Mouse (Mus musculus) kidney, postnatal 4 days (tissue): ENCODE results near the gene Vmn1r4.

Experiments
- DNase-seq, 2 experiments: peaks; one replicate each; pipeline ENCODE4 v3.0.0; 2021; ENCODE audit warnings: mixed read lengths in 2 of 2

Gene Vmn1r4

GRCm38 (mm10) chr6:56923726-56924707 is at the start of gene Vmn1r4, which contains the start of gene Nt5c3:
TSS of gene Vmn1r4 (plus strand) at chr6:56924015.
TSS of gene Nt5c3 (minus strand) at chr6:56923932.
- DNase-seq = peak; percentile 94 to 96

GRCm38 (mm10) chr6:56876870-56877269 is 46.9 kb upstream of the Vmn1r4 start:
- no peak for DNase-seq

DNA sequence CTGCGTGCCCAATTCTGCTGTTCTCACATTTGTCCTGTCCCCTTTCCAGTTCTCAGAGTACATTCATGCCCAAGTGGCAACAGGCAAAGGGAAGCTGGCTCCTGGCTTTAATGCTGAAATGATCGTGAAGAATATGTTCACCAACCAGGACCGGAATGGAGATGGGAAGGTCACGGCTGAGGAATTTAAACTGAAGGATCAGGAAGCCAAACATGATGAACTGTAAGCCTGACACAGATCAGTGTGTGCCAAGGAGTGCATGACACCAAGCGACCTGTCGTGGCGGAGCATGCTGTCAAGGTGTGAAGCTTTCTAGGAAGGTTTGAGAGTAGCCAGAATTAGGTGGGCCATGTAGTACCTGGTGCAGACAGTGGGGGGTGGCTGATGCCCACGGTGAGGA is 45.8 kb upstream of the Vmn1r4 start:
- DNase-seq = no peak

- DNase-seq = no peak
Measured at GRCm38 (mm10) chr6:56879352-56879955, 44.4 kb upstream of the Vmn1r4 start.

- no peak for DNase-seq
Measured at GRCm38 (mm10) chr6:56888561-56888960, 35.3 kb upstream of the Vmn1r4 start.

- no peak for DNase-seq
Measured at GRCm38 (mm10) chr6:56890762-56891161, 33.1 kb upstream of the Vmn1r4 start.

DNA sequence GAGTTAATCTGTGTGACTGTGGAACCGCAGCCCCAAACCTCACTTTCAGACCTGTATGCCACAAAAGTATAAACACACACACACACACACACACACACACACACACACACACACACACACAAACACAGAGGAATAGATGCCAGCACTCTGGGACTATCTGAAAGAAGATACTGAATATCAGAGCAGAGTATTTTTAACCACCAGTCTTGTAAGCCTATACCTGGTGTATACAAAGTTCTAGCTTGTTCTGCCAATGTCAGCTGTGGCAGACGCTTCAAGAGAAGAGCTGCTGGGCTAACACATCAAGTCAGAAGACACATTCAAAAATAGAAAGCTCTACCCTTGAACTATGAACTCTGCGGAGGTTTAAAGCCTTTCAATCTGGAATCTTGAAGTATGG is 24.2 kb upstream of the Vmn1r4 start:
- no peak for DNase-seq

- DNase-seq = no peak
Measured at GRCm38 (mm10) chr6:56901336-56901735, 22.5 kb upstream of the Vmn1r4 start.

GRCm38 (mm10) chr6:56901824-56902386 is 21.9 kb upstream of the Vmn1r4 start:
- DNase-seq = peak; percentile 58 to 70

DNA sequence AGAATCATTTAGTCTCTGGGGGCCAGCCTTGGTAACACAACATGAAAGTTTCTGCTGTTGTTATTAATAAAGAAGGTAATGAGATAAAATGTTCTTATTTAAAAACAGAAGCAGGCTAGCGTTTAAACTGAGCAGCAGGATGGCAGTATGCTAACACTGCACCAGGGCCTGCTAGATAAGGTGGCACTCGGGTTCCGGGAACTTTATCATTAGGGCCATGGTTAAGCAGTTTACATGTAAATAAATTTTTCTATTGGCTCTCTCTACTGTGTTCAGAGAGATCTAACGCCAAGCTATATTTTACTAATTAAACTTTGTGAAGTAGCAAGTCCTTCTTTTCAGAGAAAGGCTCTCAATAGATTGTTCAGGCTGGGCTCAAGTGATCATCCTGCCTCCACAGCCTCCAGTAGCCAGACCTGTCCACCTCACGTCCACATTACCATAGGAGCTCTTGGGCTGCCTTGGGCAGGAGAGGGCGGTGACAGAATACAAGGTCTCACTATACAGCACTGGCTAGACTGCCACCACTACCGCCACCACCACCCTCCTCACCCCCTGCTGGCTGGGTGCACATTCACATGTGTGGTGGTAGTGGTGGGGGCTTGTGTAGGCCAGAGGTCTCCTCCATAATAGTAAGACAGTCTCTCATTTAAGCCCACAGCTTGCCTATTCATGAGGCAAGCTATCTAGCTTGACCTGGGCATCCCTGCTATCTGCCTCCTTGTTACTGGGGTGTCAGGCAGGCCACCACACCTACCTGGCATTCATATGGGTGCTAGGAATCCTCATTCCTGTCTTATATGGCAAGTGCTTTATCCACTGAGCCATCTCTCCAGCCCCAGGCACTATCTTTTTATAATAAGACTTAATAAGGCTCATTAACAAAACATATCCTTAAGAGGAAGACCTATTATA is 21.0 kb upstream of the Vmn1r4 start:
- peak in 1 of 2 experiments; percentile 4 for DNase-seq

DNA sequence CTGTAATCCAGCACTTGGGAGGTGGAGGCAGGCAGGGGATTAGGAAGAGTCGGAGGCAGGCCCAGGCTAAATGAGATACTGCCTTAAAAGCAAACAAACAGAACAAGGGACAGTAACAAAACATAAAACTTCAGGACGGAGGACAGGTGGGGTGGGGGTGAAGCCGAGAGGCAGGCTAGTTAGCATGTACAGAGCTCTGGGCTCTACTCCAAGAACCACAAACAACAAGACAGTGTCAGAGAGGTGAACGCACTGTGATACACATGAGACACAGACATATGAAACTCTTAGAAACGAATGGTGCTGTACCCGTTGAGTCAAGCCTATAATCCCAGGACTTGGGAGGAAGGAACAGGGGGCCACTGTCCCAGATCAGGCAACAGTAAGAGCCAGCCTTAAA is 20.0 kb upstream of the Vmn1r4 start:
- peak in 1 of 2 experiments; percentile 16 for DNase-seq

DNA sequence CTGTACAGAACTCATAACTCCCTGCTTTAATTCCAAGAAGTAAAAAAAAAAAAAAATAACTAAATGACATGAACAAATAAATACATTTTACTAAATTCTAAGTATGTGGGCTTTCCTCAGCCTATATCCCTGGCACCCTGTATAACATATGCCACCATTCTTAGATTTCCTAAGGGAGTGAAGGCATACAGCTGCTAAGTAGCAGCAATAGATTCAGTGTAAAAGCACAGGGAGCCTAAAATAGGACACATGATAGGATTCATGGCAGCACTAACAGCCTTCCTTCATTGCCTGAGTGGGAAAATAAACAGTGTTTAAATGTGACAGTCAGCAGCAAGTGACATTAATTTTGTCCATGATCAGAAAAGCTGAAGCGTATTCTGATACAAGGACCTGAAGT is 19.5 kb upstream of the Vmn1r4 start:
- no peak for DNase-seq

DNA sequence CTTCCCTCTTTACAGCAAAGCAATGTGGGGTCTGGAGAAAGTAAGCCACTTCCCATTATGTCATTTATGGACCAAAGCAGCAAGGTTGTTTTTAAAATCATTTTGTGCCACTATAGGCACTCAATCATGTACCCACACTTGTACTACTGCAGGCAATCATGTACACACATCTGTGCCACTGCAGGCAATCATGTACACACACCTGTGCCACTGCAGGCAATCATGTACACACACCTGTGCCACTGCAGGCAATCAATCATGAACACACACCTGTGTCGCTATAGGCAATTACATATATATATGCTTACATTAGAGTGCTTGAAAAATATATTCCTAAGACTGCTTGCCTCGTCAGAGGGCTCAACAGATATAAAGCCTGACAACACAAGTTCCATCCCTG is 18.8 kb upstream of the Vmn1r4 start:
- no peak for DNase-seq

DNA sequence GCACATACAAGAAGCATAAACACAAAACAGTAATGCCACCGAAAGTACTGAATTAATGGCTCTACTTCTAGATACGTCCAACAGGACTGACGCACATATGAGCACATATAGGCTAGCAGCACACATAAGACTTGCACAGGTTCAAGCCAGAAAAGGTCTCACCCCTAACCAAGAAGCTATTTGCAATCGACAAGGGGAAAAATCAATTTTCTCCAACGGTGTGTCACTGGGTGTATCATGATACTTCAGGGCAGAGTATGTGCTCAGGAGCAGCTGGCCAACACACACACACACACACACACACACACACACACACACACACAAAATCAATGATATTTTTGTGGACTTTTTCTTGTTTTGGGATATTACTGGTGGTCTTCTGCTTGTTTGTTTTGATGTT is 18.3 kb upstream of the Vmn1r4 start:
- no peak for DNase-seq

GRCm38 (mm10) chr6:56906121-56906846 is 17.5 kb upstream of the Vmn1r4 start:
- peak in 1 of 2 experiments; percentile 39 for DNase-seq

DNA sequence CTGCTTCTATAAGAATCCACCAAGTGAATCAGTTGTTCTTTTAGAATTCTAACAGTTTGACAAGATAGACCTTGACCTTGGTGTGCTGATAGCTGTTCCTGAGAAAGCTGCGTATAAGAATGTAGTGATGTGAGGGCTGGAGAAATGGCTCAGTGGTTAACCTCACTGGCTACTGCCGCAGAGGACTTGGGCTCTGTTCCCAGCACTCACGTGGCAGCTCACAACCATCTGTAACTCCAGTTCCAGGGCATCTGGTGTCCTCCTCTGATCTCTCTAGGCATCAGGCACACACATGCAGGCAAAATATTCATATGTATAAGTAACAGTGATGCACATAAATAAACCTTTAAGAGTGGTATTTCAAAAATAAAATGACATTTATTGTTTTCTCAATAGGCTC is 15.8 kb upstream of the Vmn1r4 start:
- no peak for DNase-seq

GRCm38 (mm10) chr6:56908397-56908796 is 15.4 kb upstream of the Vmn1r4 start:
- no peak for DNase-seq

DNA sequence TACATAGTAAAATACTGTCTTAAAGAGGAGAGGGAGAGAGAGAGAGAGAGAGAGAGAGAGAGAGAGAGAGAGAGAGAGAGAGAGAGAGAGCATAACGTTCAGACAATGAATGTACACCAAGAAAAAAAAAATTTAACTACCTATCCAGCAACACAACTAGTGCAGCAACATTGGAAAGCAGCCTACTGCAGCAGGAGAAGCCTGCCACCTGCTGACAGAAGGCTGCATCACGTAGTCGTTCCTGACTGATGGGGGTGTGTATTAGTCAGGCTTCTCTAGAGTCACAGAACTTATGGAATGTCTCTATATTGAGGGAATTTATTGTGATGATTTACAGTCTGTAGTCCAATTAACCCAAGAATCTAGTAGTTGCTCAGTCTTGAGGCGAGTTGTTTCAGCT is 14.9 kb upstream of the Vmn1r4 start:
- peak; percentile 82 to 84 for DNase-seq

- no peak for DNase-seq
Measured at GRCm38 (mm10) chr6:56910910-56911309, 12.9 kb upstream of the Vmn1r4 start.

DNA sequence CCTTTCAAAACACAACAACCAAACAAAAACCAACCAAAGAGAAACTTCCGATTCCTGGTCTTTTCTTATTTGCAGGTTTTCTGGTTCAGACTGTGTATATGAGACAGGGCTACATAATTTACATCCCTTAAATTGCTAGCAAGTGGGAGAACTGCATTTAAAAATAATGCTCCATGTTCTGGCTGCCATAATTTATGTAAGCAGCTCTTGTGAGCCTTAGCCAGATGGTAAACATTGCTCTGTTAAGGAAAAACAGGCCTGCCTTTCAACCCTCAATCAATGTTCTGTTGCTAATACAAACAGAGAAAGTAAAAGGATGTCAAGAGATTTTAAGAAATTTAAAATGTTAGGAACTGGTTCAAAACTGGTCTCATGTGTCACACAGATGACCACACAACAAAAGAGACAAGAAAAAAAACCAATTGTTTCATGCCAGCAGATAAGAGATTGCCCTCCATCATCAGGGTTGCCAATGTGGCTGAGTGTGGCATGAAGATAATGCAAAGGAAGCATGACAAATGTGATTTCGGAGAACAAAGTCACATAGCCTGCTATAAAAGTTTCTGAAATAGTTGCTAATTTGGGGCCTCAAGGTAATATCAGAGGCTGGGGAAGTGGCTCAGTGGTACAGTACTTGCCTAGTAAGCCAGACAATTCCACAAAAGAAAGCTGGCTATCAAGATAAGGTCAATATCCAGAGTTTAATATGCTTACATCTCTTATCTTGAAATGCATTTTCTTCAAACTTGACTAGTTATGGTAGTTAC is 10.5 kb upstream of the Vmn1r4 start:
- no peak for DNase-seq

DNA sequence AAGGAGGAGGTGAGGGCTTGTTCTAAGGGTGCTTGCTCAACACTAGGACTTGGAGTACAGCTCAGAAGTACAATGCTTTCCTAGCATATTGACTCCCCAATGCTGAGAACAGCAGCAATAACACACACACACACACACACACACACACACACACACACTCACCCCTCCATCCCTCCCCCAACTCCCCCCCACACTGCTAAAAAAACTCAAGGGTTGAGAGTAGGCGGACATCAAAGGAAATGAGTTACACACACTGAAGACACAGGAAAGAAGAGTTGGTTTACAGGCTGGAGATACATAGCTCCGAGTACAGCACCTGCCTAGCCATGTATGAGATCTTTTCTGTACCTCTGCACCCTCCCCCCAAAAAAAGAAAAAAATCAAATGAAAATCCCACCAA is 7.5 kb upstream of the Vmn1r4 start:
- DNase-seq = no peak
